Mouse (Mus musculus): ENCODE measurements around the gene Taf11.
A peak's percentile ranks its signal among the peaks of the same experiment; 100 is the strongest.

Gene Taf11

GRCm38 (mm10) chr17:27920676-27921075 is 11.0 kb upstream of the Taf11 start:
- no peak for DNase-seq (ENCODE audit: low spot score)

GRCm38 (mm10) chr17:27916366-27916765 is 6.7 kb upstream of the Taf11 start:
- DNase-seq (ENCODE audit: low spot score): no peak

- DNase-seq (ENCODE audit: low spot score): no peak
These were observed 5.1 kb upstream of the Taf11 start for GRCm38 (mm10) chr17:27914742-27915141.

GRCm38 (mm10) chr17:27911371-27911770 is 1.7 kb upstream of the Taf11 start:
- DNase-seq (ENCODE audit: low spot score): no peak

- DNase-seq (ENCODE audit: low spot score): peak; percentile 66
These were observed 589 bp downstream of the Taf11 start, which contains the start of gene Anks1 for GRCm38 (mm10) chr17:27908888-27909621. Anks1 (plus strand) TSS chr17:27909306.

DNA sequence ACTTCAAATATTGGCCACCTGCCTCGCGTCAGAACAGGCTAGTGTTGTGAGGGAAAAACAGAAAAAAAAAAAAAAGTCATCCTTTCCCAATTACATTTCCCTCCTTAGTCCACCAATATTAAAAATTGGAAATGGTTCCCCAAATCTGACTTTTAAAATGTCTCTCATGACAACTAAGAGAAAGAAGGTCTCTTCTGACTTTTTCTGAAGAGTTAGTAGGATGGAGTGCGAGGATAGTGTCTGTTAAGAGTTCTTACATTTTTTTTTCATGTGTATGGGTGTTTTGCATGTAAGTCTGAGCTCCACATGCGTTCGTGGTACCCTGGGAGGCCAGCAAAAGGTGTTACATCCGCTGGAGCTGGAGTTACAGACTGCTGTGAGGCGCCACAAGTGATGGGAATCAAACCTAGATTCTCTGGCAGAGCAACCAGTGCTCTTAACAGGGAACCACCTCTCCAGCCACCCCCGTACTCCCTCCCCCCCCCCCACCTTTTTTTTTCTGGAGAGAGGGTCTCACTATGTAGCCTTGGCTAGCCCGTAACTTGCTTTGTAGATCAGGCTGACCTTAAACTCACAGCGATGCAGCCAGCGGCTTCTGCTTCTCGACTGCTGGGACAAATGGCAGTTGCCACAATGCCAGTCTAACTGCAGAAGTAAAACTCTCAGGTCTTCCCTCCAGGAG is 1.3 kb downstream of the Taf11 start:
- no peak for DNase-seq (ENCODE audit: low spot score)

DNA sequence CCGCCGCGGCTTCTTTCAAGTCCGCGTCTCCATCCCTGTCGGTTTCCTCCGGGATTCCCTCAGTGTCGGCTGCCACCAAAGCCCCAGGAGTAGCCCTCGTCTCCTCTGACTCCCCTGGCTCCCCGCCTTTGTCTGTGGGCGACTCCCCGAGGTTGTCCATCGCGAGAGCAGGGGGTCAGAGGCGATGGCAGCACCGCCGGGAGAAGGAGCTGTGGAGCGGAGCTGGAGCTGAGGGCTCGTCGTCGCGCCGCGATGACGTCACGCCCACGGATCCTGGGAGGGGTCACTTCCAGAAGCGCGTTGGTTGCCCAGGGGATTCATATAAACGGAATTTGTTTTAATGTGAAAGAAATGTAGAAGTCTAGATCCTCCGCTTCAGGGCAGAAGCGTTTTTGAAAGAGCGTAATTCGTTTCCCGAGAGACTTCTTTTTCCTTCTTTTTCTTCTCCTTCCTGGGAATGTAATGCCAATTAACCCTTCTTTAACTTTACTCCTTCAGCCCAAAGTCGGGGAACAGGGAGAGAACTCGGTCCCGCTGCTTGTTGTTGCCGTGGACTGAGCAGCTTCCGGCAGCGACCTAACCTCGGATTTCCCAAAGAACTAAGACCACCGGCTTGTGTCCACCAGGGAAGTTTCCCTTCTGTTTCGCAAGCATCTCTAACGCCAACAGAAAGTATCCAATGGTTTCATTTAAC is 2.0 kb downstream of the Taf11 start:
- peak; percentile 86 for DNase-seq (ENCODE audit: low spot score)

- no peak for DNase-seq (ENCODE audit: low spot score)
These were observed 23.0 kb downstream of the Taf11 start for GRCm38 (mm10) chr17:27886499-27887210.

DNA sequence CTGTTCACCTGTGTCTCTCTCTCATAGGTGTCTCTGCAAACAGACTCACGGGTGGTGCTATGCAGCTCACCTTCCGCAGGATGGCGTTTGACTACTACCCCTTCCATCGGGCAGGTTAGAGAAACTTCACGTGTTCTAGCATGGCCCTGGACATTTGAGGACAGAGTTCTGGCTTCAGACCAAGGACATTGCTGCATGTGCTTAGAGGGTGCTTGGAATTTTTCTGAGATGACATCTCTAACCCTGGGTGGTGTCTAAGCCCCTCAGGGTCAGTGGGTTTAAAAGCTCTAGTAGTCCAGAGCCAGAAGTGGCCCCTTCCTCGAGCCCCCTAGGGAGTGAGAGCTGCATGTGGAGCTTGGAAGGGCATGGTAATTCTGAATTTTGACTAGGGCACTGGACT is 25.6 kb downstream of the Taf11 start:
- DNase-seq (ENCODE audit: low spot score): no peak

DNA sequence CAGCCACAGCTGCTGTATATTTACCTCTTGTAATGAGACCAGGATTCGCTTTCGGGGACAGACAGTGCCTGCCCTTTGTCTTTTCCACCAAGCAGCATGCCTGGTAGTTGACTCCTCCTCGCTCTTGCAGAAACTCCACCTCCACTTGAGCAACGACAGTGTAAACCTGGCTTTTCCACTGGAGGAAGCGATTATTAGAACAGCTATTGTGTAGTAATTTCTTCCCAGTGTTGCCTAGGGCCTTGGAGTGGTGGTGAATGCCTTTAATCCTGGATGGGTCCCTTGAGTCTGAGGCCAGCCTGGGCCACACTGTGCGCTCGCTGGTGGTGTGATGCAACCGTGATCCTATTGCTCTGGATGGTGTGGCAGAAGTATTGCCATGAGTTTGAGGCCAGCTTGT is 26.5 kb downstream of the Taf11 start:
- no peak for DNase-seq (ENCODE audit: low spot score)

DNA sequence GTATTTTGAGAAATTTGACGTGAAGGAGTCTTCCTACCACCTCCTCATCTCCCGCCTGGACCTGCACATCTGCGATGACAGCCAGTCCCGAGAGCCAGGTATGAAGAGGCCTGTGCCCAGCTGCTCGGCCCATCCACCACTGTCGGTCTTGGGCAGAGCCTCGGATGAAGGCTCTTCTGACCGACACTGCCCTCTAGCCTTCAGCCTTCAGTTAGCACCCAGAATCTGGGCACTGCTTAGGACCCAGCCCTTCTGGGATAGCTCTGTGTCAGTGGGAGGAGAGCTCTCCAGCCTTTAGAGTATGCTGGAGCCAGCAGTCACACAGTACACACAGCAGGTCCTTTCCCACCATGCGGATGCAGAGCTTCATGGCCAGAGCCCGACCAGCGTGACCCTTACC is 28.1 kb downstream of the Taf11 start:
- DNase-seq (ENCODE audit: low spot score): no peak

DNA sequence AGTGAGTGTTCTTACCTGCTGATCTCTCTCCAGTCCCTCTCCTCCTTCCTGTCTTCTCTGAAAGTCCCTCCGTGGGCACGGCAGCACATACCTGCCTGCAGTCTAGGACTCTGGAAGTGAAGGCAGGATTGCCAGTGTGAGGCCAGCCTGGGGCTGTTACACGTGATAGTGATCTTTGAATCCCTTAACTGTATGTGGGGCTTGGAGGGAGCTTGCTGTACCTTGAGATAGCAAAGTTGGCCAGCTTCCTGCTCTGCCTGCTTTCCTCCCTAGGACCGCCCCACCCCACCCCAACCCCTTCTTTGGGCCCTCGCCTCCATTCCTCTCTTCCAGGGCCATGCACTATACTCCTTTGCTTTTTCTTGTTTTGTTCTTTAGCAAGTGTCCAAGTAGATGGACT is 35.1 kb downstream of the Taf11 start:
- DNase-seq (ENCODE audit: low spot score): no peak

DNA sequence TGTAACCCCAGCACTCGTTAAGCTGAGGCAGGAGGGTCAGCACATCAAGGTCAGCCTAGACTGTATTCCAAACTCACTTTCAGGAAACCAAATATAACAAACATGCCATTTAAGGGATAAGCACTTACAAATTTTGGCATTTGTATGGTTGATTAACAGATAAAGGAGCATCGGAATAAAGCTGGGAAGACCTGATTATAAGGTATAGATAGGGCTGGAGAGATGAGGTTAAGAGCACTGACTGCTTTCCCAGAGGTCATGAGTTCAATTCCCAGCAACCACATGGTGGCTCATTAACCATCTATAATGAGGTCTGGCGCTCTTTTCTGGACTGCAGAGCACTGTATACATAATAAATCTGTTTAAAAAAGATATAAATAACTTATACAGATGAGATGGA is 36.1 kb downstream of the Taf11 start:
- DNase-seq (ENCODE audit: low spot score): no peak

DNA sequence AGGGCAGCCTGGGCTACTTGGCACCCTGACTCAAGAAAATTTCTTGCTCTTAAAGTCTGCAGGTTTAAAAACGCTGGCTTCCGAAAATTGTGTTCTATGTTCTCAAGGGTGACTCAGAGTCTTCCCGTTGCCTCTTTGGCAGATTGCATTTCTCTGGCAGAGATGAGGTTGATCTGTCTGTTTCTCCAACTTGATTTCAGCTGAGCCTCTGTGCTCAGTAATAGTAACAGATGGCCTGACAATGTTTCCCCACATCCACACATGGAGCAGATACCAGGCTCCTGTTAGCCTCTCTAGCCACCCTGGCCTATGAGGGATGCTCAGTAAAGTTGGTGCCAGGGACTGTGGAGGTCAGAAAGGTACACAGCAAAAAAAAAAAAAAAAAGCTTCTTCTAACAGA is 37.8 kb downstream of the Taf11 start:
- no peak for DNase-seq (ENCODE audit: low spot score)

DNA sequence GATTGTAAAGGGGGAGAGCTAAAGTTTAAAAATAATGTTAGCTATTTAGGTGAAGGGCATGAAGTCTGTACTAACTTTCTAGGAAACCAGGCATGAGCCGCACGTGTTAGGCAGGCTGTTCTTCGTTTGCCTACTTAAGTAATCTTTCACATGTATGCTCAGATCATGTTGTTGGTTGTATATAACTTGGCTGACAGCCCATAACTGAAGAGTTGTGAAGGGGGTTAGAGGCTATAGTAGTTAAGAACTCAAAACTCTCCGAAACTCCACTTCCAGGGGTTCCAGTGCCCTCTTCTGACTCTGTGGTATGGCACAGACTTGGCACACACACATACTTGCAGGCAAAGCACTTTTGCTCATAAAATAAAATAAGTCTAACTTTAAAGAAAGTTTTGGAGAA is 42.9 kb downstream of the Taf11 start:
- no peak for DNase-seq (ENCODE audit: low spot score)

DNA sequence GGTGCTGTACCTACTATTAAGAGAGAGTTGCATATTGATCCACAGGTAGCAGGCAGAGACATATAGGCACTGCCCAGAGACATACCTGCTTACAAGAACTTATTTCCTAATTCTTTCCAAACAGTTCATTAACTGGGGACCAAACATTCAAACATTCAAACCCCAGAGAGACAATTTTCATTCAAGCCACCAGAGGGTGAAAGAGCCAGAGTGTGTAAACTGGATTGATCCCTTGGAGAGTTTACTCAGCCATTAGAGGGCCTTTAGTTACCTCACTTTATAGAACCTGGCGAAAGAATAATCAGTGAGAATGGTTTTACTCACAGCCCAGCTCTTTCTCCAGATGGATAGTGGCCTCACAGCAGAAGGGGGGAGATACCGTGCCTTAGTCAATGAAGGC is 44.2 kb downstream of the Taf11 start:
- DNase-seq (ENCODE audit: low spot score): no peak

DNA sequence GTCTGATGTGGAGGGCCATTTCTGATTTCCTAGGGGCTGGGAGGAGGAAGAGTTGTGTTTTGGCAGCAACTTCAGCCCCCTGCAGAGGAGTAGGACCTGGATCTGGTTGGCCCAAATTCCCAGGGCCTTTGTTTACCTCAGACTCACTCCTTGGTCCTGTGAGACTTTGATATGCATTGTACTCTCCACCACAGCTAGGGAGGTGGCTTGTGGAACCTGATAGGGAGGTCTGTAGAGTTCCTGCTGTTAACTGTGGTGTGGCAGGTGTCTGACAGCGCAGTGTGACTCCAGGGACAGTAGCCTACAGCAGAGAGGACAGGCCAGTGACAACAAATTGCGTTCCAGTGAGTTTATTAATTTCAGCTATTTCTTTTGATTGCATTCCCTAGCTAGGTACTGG is 50.5 kb downstream of the Taf11 start:
- DNase-seq (ENCODE audit: low spot score): no peak

DNA sequence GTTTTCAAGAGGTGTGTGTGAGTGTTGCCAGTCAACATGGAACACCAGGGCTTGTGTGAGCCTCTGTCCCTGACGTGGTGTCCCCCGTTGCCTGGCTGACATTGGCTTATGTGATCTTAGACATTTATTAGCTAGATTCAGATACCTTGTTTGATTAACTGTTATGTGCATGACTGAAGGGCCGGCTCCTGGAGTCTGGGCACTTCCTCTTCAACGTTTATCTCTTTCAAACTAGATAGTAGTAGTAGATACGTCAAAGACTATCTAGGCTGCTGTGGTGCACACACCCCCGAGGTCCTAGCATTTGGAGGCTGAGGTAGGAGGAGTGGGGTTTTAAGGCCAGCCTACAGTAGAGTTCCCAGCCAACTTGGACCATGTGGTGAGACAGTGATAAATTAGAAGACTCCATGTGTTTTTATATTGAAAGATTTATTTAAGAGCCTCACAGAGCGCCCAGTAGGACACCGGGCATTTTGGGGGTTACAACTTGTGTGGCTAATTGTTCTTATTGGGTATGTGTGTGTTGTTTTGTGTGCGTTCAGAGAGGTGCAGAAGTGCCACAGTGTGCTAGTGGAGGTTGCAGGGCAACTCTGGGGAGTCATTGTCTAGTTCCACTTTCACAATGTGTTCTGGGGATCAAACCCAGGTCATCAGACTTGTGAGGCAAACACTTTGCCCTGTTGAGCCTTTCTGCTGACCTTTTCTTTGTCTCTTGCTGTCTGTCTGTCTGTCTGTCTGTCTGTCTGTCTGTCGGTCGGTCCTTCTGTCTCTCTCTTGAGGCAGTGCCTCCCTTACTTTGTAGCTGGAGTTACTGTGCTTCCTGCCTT is 51.8 kb downstream of the Taf11 start:
- no peak for DNase-seq (ENCODE audit: low spot score)

GRCm38 (mm10) chr17:27856798-27857648 is 52.6 kb downstream of the Taf11 start:
- peak; percentile 21 for DNase-seq (ENCODE audit: low spot score)

- DNase-seq (ENCODE audit: low spot score): peak; percentile 26
These were observed 53.3 kb downstream of the Taf11 start, which contains the start of gene Uhrf1bp1 for GRCm38 (mm10) chr17:27856265-27856797. Uhrf1bp1 (plus strand) TSS chr17:27856441.

Data from urinary bladder, postnatal 10 days (tissue).